Mouse (Mus musculus): ENCODE results near the gene Tmem45b. TPM values are rescaled to one million over a fixed set of nuclear protein-coding genes. Genes with fewer than 3 reads are reported as not detected.

Gene Tmem45b
- polyA plus RNA-seq, 1 experiment from 2014 or later: not detected

DNA sequence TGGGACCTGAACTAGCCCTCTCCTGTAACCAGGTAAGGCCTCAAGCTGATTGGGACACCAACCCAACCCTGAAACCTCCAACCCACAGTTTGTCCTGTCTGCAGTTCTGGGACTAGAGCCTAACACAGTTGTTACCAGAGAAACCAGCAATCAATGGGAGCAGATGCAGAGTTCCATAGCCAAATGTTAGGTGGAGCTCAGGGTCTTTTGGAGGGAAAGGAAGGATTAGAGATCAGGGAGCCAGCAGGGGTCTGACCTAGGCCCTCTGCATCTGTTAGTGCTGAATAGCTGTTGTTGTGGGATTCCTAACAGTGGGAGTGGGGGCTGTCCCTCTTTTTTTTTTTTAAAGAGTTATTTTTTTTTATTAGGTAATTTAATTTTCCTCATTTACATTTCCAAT, 87.6 kb downstream of the Tmem45b start:
- ATAC-seq (ENCODE audit: insufficient number of reproducible peaks, insufficient read depth, low FRiP score, low read depth): no peak

More for the DNA sequence above, 87.6 kb downstream of the Tmem45b start:
- no peaks in the 10 kb centered on the region for H3K4me1 ChIP-seq (ENCODE audit: control insufficient read depth in 2 of 2, insufficient read depth in 2 of 2, low read length in 2 of 2)
- H3K36me3 ChIP-seq (ENCODE audit: control insufficient read depth, insufficient read depth, low read length): peaks cover 13% of the 10 kb centered on the region
- no peaks in the 10 kb centered on the region; the same call in 1 of the 2 replicates for H3K9me3 ChIP-seq (ENCODE audit: control insufficient read depth, low read length)
- H3K9ac ChIP-seq (ENCODE audit: low read length): no peak overlapping the region
- no peak overlapping the region for H3K4me2 ChIP-seq (ENCODE audit: low read length)
- H3K4me3 ChIP-seq (ENCODE audit: control insufficient read depth in 1 of 2, insufficient read depth in 1 of 2, low read depth in 1 of 2, low read length in 2 of 2): no peak overlapping the region
- no peak overlapping the region for H3K27ac ChIP-seq (replicated peaks in 1 of 2; ENCODE audit: control insufficient read depth in 1 of 2, insufficient read depth in 1 of 2, low read depth in 2 of 2, low read length in 2 of 2)
- H3K27me3 ChIP-seq (ENCODE audit: control insufficient read depth, insufficient read depth, low read length): no peaks in the 10 kb centered on the region

Other genes starting within 250 kb of the Tmem45b start
- gene Prdm10, start 183.9 kb downstream of the Tmem45b start, polyA plus RNA-seq (2014; fragmentation: Nextera tagmentation; extraction: Ambion mirVana): 3.7 and 4.2 TPM in 2 replicates
- gene Nfrkb, start 78.3 kb downstream of the Tmem45b start, polyA plus RNA-seq (2014; fragmentation: Nextera tagmentation; extraction: Ambion mirVana): 17.1 and 18.2 TPM in 2 replicates